Mouse (Mus musculus): Measurements from ENCODE around the gene Ubr1.

GRCm38 (mm10) chr2:120991196-120991595 lies 20.7 kb upstream of the Ubr1 start:
- TF ChIP-seq MYC (IDR thresholded peaks at IDR 0.05; ENCODE audit: low read depth, low read length) (no peak), TBP (conservative IDR thresholded peaks at IDR 0.05; ENCODE audit: low read depth, low read length) (no peak), MAFK (IDR thresholded peaks at IDR 0.05; ENCODE audit: insufficient replicate concordance, low read length) (no peak), ZKSCAN1 (IDR thresholded peaks at IDR 0.05; ENCODE audit: borderline replicate concordance, low read depth, low read length) (no peak), RAD21 (IDR thresholded peaks at IDR 0.05; ENCODE audit: low read depth, low read length) (no peak), KAT2A (IDR thresholded peaks at IDR 0.05; ENCODE audit: insufficient replicate concordance, low read length) (no peak), TCF12 (IDR thresholded peaks at IDR 0.05; ENCODE audit: low read depth, low read length) (no peak), CTCF (conservative IDR thresholded peaks at IDR 0.05 in 1 of 2, IDR thresholded peaks at IDR 0.05 in 1 of 2; ENCODE audit: low read depth in 2 of 2, low read length in 2 of 2) (no peak), POLR2A (IDR thresholded peaks at IDR 0.05; ENCODE audit: low read depth, low read length) (no peak), USF1 (IDR thresholded peaks at IDR 0.05; ENCODE audit: low read depth, low read length) (no peak), CHD2 (IDR thresholded peaks at IDR 0.05; ENCODE audit: low read length) (no peak), POLR2AphosphoS2 (IDR thresholded peaks at IDR 0.05; ENCODE audit: low read depth, low read length) (no peak), ZNF384 (IDR thresholded peaks at IDR 0.05; ENCODE audit: low read depth, low read length) (no peak), ELF1 (IDR thresholded peaks at IDR 0.05; ENCODE audit: low read depth, low read length) (no peak)

Measured in CH12.LX (cell line).